Mouse (Mus musculus) layer of hippocampus, adult 9-10 months (tissue): Measurements from ENCODE around the gene Gm10160.
A peak's percentile ranks its signal among the peaks of the same experiment; 100 is the strongest.

Experiments
- DNase-seq: peaks from one replicate; pipeline ENCODE4 v3.0.0; 2022; ENCODE audit warnings: low spot score

The Gm10160 gene

DNA sequence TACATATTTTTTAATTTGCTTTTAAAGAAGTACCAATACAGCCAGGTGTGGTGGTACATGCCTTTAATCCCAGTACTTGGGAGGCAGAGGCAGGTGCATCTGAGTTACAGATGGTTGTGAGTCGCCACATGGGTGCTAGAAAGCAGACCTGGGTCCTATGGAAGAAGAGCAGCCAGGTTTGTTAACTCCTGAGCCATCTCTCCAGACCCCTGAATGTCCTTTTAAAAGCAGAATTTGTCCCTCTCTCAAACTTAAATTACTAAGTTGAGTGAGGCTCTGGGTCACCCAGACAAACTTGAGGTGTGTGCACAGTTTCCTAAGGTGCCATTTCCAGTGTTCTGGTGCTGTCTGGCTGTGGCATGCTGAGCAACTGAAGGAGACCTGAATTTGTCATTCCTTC lies at the start of gene Gm10160:
Gene Gm10160 (minus strand): TSS at position 101 of the 400 bp plus-strand sequence.
- no peak for DNase-seq

DNA sequence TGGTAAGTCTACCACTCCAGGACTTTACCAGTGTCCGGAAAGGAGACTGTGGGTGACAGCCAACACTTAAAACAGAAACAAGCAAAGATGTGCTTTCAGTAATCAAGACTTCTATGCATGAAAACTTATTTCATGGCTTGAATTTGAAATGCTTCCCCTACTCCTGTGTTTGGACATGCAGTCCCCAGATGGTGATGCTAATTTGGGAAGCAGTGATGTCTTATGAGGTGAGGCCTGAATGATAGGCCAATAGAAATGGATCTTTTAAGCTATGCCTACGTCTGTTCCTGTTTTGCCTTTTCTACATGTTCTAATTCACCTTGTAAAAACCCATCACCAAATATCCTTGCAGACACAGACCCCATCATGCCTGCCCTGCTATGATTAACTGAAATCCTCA lies 49.3 kb upstream of the Gm10160 start:
- no peak for DNase-seq

DNA sequence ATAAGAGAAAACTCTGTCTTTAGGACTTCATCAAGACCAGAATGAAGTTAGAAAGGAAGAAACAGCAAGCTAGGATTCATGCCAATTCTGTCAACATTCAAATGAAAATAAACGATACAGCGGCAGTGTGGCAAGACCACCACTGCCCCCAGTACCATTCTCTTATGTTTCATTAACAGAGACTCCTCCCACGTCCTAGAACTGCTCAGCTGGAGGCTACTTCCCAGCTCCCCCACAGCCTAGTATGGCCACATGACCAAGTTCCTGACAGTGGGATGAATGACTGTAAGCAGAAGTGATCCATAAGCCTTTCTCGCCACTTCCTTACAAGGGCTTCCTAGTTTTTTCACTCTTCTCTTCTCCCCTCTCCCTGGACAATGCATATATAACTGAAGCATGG lies 48.5 kb upstream of the Gm10160 start:
- no peak for DNase-seq

DNA sequence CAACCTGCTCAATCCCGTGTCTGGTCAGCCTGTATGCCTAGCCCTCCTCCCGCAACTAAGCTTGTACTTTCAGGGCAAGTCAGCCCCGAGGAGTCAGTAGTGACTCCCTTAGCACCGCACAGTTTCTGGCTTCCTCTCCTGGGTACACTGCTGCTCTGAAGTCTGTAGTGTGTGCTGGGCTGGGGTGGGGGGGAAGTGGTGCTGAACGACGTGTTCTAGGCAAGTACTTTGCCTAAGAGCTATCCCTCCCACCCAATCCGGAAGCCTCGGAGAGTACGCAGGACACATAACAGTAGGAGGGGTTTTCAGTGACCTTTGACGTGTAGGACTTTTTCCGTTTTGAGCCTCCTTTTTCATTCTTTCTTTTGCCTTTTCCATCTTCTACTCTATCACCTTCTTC lies 43.8 kb upstream of the Gm10160 start:
- DNase-seq = no peak

DNA sequence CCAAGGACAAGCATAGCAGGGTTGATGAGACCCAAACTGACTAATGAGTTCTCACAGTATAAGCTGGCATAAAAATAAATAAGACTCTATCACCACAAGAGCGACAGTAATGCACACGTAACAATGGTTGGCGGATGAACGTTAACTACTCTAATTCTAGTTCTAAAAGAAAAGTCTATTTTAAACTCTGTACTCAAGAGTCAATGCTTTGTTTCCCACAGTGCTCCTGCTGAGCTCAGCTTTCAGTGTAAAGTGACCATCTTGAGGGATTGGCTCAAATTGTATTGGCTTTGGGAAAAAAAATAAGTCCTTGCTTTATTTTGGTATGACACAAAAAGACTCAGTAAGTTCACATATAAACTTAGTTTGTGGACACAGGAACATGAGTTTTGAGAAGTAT lies 29.5 kb upstream of the Gm10160 start:
- no peak for DNase-seq

DNA sequence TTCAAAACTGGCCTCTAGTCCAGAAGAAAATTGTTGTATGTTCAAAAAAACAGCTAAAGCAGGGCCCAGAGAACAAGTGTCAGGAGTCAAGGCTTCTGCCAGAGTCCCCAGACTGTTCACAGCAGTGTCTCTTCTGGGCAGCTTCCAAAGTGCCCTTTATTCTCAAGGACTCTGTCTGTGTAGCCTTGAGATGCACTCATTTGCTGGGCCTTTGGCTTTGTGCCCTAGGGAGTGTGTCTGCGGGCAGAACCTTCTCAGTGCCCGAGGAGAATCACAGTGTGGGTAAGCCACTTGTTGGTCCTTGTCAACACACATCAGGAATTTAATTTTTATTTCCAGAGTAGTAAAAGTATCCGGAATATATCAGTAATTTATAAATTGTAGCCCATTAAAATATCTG lies 26.0 kb upstream of the Gm10160 start:
- DNase-seq = no peak

DNA sequence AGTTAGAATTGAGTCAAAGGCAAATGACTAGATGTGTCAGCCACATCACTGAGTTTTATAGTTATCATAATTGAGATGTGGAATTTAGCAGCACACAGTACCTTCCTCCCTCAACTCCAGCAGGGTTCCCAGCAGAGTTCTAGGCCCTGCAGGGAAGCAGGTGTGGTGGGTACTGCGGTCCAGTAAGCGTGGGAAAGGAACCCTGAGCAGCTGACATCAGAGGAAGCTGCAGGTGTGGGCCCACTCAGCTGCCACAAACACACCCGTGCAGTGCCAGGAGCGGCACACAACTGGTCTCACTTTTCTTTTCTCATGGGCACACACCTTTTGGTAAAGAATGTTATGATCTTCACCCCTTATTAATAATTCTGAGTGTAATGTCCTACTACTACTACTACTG lies 25.2 kb upstream of the Gm10160 start:
- no peak for DNase-seq

DNA sequence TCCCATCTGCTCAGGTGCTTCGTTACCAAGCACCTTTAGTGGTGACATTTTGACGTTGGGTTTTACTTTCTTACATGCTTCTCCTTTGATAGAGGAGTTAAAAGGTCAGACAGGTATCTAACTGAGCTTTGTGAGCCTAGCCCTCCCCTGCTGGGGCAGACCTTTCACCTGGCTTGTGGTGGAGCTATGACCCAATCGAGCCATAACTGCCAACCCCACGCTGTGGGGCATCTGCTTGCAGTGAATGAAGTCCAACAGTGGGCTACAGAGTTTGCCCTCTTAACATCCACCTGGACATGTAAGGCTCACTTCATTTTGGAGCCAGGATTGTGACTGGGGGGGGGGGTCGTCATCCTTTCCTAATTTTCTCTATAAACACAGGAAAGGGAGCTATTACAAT lies 24.7 kb upstream of the Gm10160 start:
- no peak for DNase-seq

DNA sequence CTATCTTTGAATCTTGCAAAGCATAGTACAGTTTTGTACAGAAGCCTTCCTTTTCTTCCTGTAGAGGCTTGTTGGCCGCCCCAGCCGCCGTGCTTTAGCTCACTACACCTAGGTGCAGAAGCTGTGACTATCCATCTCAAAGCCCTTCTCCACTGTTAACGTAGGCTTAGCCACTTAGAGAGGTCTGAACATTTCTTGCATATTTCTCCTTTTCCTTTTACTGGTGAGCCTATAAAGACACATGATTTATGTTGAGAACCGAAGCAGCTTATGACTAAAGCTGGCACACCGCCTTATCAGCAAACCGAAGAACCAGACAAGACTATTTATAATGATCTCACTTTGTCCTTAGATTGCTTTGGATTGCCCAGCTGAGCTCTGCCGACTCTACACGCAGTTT lies 19.8 kb upstream of the Gm10160 start:
- DNase-seq = no peak

DNA sequence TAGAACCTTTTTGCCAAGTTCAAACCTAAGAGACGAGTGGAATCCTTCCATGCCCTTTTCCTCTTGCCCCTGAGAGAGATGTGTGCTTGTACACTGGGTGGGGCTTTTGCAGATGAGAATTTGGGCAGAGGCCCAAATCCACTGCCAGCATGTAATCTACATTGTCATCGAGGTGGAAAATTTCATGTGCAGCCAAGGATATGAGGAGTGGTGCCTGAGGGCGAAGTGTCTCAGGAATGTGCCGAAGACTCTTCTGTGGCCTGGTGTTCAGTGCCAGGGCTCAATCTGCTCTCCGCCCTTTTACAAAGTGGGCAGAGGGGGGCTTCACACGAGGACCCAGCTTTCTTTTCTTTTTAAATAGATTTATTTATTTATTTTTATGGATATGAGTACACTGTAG lies 19.0 kb upstream of the Gm10160 start:
- no peak for DNase-seq

DNA sequence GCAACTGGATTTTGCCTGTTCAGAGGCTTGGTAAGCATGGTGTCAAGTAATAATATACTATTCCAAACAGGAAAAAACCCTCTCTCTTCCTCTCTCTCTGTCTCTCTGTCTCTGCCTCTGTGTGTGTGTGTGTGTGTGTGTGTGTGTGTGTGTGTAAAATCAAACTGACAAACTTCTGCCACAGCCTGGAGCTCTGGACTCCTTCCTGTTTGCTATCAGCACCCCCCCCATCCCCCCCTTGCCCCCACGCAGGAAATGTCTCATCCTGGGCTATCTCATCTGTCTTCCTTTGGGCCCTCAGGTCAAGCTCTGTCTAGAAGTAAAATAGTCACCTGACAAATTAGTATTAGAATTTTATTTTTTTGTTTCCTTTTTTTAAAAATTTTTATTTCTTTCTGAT lies 18.2 kb upstream of the Gm10160 start:
- no peak for DNase-seq

DNA sequence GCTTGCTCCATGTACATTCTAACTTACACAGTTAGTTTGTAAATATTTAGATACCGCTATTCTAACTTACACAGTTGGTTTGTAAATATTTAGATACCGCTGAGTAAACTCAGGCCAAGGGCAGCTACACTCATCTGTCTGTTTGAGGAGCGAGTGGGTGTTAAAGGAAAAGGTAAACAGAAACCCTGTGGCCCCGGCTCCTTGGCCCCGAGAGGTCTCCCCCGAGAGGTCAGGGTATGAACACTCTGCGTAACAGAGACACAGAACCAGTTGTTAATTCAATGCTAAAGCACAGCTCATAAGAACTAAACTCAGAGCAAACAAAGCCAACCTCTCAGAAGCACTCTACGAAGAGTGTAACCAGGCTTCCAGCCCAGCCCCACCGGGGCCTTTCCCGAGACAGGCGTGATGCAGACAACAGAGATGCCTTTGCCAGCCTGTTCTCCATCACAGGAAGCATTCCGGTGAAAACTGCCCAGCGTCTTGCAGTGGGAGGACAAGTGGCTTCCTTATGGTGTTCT lies 17.0 kb upstream of the Gm10160 start:
- no peak for DNase-seq

DNA sequence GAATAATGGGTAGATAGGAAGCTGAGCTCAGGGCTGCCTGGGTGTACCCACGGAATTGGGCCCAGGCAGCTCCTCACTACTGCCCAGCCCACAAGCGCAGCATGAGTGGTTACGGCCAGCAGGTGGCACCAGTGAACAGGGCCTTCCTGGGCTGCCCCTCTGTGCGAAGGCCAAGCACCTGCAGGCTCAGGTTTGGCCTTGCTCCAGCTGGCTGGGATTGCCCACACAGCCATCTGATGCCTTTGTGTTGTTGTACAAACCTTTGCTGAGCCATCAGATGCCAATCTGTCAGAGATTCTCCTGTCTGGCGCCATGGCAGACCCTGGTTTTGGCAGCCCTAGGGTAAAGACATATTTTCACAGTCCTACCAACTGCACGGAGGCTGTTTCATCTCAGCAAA lies 12.6 kb upstream of the Gm10160 start:
- DNase-seq = peak; percentile 35

DNA sequence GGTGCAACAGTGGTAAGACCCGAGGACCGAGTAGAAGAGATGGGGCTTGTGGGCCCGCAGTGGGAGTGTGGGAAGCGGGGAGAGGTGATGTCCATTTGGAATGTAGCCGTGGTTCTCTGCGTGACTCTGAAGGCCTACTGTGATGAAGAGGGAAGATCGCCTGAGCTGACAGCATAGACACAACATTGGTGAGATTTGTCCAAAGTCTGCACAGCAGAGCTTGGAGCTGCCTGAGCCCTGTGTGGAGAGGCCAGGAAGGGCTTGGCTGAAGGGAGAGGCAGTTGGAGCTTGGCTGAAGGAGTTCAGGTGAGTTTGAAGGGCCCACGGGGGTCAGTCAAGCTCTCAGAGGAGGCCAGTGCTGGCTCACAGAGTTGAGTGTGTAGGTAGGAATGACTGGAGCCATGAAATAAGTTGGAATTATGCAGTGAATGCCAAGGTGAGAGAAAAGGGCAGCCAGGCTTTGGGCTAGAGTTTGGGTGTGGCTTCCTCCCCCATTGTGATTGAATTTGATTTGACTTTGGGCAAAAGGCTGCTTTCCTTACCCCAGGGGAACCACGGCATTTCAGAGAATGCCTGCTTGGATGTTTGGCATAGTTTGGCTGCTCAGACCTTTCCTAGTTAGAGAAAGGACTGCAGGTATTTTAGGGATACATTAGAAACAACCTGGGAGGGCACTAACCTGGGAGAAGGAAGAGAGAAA lies 11.8 kb upstream of the Gm10160 start:
- DNase-seq = no peak

DNA sequence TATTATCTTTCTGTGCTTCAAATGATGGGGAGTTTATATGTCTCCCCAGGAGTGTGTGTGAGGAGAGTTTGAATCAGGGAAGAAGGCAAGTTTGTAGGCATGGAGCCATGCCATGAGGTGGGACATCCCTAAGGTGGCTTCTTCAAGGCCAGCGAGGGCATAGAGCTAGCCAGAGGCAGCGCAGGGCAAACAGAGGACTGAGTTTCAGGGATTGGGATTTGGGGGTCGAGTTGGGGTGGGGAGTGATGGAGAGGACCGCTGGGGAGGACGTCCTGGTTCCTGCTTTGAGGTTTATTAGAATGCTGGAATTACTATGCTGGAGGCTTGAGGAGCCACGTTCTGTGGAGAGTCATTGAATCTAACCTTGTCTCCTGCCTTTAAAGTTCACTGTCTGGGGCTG lies 10.3 kb upstream of the Gm10160 start:
- DNase-seq = no peak

DNA sequence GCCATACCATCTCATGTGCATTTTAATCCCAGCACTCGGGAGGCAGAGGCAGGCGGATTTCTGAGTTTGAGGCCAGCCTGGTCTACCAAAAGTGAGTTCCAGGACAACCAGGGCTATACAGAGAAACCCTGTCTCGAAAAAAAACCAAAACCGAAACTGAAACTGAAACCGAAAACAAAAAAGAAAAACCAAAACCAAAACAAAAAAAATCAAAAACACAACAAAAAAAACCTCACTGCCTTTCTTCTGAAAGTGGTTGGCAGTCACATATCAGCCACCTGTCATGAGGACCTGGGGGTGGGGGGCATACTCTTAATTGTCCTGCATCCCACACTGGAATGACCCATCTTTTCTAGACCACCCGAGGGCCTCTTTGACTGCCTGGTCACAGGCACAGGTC lies 9.0 kb upstream of the Gm10160 start:
- no peak for DNase-seq

DNA sequence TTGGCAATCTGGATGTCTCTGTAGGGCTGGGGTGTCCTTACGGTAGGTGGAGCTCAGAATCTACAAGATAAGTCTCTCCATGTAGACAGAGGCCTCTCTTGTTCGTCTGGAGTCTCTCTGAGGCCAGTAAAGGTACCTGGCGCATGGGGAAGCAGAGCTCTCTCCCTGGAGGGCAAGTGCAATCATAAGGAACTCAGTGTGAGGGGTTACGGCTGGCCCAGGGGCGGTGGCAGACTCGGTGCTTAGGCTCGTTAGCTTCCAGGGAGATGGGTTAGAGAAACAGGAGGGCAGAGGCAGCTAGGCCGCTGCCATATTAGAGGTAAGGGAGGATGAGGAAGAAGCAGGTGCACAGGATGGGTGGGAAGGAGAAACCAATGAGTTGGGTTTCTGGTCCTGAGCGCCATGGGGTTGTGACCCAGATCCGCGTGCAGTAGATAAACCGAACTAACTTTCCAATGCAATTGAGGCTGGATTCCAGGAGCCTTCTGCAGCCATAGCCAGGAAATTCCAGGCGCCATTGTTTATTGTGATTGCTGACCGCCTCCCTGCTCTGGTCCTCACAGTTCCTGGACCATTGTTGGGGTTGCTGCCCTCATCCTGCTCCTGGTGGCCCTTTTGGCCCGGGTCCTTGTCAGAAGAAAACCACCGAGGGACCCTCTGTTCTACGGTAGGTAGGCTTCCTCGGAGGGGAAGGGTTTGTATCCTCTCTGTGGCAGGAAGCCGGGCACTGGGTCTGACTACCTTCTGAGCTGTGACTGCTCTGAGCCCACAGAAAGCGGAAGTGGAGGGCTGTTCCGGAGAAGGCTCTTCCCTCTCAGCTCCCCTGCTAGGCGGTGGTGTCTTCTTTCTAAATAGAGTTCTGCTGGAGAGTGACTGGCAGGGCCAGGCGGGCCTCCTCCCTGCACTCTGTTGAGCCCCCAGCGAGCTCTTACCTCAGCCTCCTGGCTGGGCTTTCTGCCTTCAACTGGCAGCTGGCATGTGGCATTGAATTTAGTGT lies 7.3 kb upstream of the Gm10160 start:
- no peak for DNase-seq

DNA sequence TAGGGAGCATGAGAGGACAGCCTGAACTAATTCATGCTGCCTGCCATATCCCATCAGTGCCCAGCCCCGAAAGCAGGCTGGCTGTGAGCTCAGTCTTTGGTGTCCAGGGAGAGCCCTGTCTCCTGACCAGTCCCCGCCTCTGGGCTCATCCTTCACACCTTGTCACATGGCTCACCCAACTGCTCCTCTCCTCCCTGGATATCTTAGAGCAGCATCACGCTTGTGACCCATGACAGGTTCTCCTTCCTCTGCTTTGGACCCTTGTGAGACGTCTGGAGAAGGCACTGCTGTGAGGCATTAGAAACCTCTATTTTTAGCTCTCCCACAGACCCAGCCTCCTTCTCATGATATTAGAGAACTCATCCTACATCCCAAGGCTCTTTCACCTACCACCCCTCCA lies 6.3 kb upstream of the Gm10160 start:
- no peak for DNase-seq

DNA sequence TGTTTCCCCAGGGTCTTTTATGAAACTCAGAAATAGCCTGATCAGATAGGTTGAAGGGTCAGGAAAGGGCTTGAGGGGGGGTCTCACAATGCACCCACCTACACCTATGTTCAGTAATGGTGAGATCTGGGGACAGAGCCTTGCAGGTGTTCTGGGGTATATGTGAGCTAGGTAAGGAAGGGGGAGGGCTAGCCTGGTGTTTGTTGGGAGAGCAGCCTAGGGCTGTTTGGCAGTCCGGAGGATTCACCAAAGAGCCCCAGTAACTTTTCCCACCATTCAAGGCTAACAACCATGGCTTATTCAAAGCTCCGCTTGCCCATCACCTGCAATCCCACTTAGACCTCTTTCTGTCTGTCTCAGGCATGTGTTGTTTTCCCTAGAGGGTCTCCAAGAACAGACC lies 5.9 kb upstream of the Gm10160 start:
- no peak for DNase-seq

DNA sequence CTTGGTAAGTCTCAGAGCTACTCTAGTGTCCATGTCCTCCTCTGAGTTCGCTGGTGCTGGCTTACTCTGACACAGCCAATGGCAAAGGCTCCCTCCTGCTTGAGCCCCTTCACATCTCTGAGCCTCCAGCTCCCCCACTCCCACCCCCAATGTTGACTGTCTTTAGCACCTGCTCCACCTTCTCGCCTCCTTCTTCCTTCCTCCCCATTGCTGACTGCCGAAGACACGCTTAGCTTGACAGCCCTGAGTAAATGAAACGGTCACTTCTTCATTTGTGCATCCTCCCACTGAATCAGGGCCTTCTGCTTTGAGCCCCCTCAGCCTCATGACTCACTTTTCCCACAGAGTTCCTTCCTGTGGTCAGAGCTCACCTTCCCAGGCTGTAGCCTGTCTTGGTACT lies 5.4 kb upstream of the Gm10160 start:
- no peak for DNase-seq

DNA sequence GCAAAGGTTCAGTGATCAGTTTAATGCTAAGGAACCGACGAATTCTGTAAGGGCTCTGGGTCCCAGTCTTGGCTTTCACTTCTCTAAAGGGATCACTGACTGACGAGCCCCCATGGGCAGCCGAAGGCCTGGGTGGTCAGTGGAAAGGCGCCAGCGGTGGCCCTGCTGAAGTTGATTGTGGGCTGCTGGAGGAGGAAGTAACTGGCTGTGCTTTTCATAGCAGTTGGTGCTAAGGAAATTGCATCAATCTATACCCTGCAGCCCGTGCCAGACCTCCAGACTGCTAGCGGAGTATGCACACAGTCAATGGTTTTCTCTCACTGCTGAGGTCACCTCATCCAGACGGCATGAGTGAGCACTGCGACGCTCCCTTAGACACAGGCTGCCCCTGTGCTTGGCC lies 4.5 kb upstream of the Gm10160 start:
- DNase-seq = no peak

DNA sequence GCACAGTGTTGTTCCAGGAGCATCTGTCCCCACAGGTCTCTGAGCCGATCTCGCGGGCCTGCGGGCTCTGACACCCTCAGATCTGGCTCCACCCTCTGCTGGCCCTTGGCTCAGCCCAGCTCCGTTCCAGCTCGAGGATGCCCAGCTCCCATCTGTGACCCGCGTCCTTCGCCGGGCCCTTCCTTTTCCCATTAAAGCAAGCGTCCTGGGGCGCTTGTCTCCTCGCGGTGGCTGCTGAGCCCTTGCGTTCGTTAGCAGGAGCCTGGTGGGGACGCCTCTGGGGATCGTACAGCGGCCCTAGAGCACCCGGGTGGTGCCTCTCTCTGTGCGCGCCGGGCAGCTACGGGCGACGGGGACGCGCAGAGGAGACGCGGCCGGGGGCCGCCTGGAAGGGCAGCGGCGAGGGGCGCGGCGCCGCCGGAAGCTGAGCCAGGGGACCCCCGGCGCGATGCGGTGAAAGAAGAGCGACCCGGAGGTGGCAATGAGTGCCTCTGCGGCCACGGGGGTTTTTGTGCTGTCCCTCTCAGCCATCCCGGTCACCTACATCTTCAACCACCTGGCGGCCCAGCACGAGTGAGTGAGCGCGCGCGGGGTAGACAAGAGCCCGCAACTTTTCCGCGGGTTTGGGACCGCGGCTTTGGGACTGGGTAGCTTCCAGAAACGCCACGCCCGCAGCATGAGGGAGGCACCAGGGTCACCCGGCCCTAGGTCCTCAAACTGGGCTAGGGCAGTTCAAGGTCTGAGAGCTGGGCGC lies 3.6 kb upstream of the Gm10160 start, which contains the start of gene Tm6sf1:
Gene Tm6sf1 (plus strand): TSS at position 34 of the 754 bp plus-strand sequence.
- DNase-seq = no peak
